Mouse (Mus musculus): ENCODE measurements around the gene Capn1. TPM values are rescaled to one million over a fixed set of nuclear protein-coding genes. Genes with fewer than 3 reads are reported as not detected.

Capn1 gene
- polyA plus RNA-seq, 1 experiment from 2014 or later, result 3.2 TPM

GRCm38 (mm10) chr19:6023930-6024329 is 8.2 kb upstream of the Capn1 start:
- H3K9me3 ChIP-seq (replicated peaks; ENCODE audit: control insufficient read depth, low read length, poor library complexity, severe bottlenecking), result no peaks in the 10 kb centered on the region
- H3K27ac ChIP-seq (ENCODE audit: low read length), result no peak overlapping the region
- H3K4me1 ChIP-seq (ENCODE audit: control insufficient read depth, insufficient read depth, low read length), result no peaks in the 10 kb centered on the region

GRCm38 (mm10) chr19:6023059-6023458 is 7.4 kb upstream of the Capn1 start:
- 73% methylated on average over 8 of the region's 8 CpGs for WGBS
- no peak overlapping the region for H3K27ac ChIP-seq (ENCODE audit: low read length)
- no peaks in the 10 kb centered on the region for H3K4me1 ChIP-seq (ENCODE audit: control insufficient read depth, insufficient read depth, low read length)
- H3K4me2 ChIP-seq (ENCODE audit: low read length), result no peak overlapping the region
- H3K9ac ChIP-seq (ENCODE audit: low read depth, low read length), result no peak overlapping the region
- H3K27me3 ChIP-seq (ENCODE audit: control insufficient read depth, insufficient read depth, low read depth, low read length), result no peaks in the 10 kb centered on the region
- no peak overlapping the region for H3K4me3 ChIP-seq (ENCODE audit: low read depth, low read length)
- no peaks in the 10 kb centered on the region for H3K9me3 ChIP-seq (replicated peaks; ENCODE audit: control insufficient read depth, low read length, poor library complexity, severe bottlenecking)
- ATAC-seq, result no peak
- H3K36me3 ChIP-seq (ENCODE audit: control insufficient read depth, insufficient read depth, low read length), result no peaks in the 10 kb centered on the region

More at GRCm38 (mm10) chr19:6023930-6024329, 8.2 kb upstream of the Capn1 start:
- WGBS, result 85% methylated on average over 7 of the region's 7 CpGs
- ATAC-seq, result no peak
- Histone ChIP-seq H3K9ac (ENCODE audit: low read depth, low read length) (no peak overlapping the region), H3K27me3 (ENCODE audit: control insufficient read depth, insufficient read depth, low read depth, low read length) (no peaks in the 10 kb centered on the region), H3K4me2 (ENCODE audit: low read length) (no peak overlapping the region), H3K4me3 (ENCODE audit: low read depth, low read length) (no peak overlapping the region), H3K36me3 (ENCODE audit: control insufficient read depth, insufficient read depth, low read length) (no peaks in the 10 kb centered on the region)

GRCm38 (mm10) chr19:6020276-6020675 is 4.6 kb upstream of the Capn1 start:
- H3K4me2 ChIP-seq (ENCODE audit: low read length), result no peak overlapping the region
- H3K4me1 ChIP-seq (ENCODE audit: control insufficient read depth, insufficient read depth, low read length), result no peaks in the 10 kb centered on the region; the same call in 1 of the 2 replicates
- no peaks in the 10 kb centered on the region for H3K36me3 ChIP-seq (ENCODE audit: control insufficient read depth, insufficient read depth, low read length)
- ATAC-seq, result no peak
- 52% methylated on average over 3 of the region's 3 CpGs for WGBS
- H3K9ac ChIP-seq (ENCODE audit: low read depth, low read length), result no peak overlapping the region
- peaks cover 8% of the 10 kb centered on the region; the same call in 1 of the 2 replicates for H3K27me3 ChIP-seq (ENCODE audit: control insufficient read depth, insufficient read depth, low read depth, low read length)
- H3K9me3 ChIP-seq (replicated peaks; ENCODE audit: control insufficient read depth, low read length, poor library complexity, severe bottlenecking), result no peaks in the 10 kb centered on the region
- H3K4me3 ChIP-seq (ENCODE audit: low read depth, low read length), result no peak overlapping the region
- H3K27ac ChIP-seq (ENCODE audit: low read length), result no peak overlapping the region

DNA sequence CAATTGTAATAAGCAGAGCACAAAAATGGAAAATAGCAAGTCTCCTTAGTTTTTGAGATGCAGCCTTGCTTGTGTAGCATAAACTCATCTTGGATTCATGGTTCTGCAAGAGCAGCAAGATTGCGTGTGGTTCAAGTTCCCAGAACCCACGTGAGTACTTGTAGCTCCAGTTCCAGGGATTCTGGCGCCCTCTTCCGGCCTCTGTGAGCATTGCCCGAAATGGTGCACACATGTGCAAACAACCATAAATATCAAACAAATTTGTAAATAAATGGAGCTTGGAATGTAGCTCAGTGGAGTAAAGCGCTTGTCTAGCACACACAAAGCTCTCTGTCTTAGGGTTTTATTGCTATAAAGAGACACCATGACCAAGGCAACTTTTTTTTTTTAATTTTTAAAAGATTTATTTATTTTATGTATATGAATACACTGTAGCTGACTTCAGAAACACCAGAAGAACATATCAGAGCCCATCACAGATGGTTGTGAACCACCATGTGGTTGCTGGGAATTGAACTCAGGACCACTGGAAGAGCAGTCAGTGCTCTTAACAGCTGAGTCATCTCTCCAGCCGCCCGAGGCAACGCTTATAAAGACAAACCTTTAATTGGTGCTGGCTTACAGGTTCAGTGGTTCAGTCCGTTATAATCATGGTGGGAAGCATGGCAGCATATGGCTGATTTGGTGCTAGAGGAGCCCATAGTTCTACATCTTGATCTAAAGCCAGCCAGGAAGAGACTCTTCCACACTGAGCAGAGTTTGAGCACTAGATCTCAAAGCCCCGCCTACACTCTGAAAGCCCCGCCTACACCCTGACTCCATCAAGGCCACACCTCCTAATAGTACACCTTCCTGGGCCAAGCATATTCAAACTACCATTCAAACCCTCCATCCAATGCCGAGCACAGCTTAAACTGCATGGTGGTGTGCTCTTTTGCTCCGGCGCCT is 2.7 kb upstream of the Capn1 start:
- no peak overlapping the region for H3K4me2 ChIP-seq (ENCODE audit: low read length)
- 32% methylated on average over 15 of the region's 15 CpGs for WGBS
- no peak overlapping the region for H3K27ac ChIP-seq (ENCODE audit: low read length)
- H3K4me1 ChIP-seq (ENCODE audit: control insufficient read depth, insufficient read depth, low read length), result peaks cover 3% of the 10 kb centered on the region; the same call in 1 of the 2 replicates
- no peak overlapping the region for H3K4me3 ChIP-seq (ENCODE audit: low read depth, low read length)
- no peaks in the 10 kb centered on the region for H3K9me3 ChIP-seq (replicated peaks; ENCODE audit: control insufficient read depth, low read length, poor library complexity, severe bottlenecking)
- ATAC-seq, result no peak
- no peak overlapping the region for H3K9ac ChIP-seq (ENCODE audit: low read depth, low read length)
- peaks cover 8% of the 10 kb centered on the region; the same call in 1 of the 2 replicates for H3K27me3 ChIP-seq (ENCODE audit: control insufficient read depth, insufficient read depth, low read depth, low read length)
- no peaks in the 10 kb centered on the region for H3K36me3 ChIP-seq (ENCODE audit: control insufficient read depth, insufficient read depth, low read length)

DNA sequence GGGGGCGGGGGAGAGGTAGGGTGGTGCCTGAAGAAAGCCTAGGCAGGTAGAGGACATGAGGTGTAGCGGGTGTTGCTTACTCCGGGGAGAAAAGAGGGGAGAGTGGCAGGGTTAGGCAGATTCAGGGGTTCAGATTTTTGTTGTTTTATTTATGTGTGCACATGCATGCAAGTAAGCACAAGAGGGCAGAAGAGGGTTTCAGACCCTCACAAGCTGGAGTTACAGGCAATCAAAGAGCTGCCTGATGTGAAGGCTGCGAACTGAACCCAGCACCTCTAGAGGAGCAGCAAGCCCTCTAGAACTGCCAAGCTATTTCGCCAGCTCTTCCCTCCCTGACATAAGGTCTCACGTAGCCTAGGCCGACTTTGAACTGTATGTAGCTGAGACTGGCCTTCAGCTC is 835 bp upstream of the Capn1 start:
- Histone ChIP-seq H3K36me3 (ENCODE audit: control insufficient read depth, insufficient read depth, low read length) (no peaks in the 10 kb centered on the region), H3K4me2 (ENCODE audit: low read length) (peak overlapping the region; percentile 94), H3K9me3 (replicated peaks; ENCODE audit: control insufficient read depth, low read length, poor library complexity, severe bottlenecking) (no peaks in the 10 kb centered on the region), H3K9ac (ENCODE audit: low read depth, low read length) (no peak overlapping the region), H3K4me3 (ENCODE audit: low read depth, low read length) (no peak overlapping the region), H3K4me1 (ENCODE audit: control insufficient read depth, insufficient read depth, low read length) (peaks cover 3% of the 10 kb centered on the region; the same call in 1 of the 2 replicates), H3K27me3 (ENCODE audit: control insufficient read depth, insufficient read depth, low read depth, low read length) (peaks cover 8% of the 10 kb centered on the region; the same call in 1 of the 2 replicates), H3K27ac (ENCODE audit: low read length) (no peak overlapping the region)
- no peak for ATAC-seq
- WGBS, result 37% methylated on average over 7 of the region's 7 CpGs

- H3K27me3 ChIP-seq (ENCODE audit: control insufficient read depth, insufficient read depth, low read depth, low read length), result peaks cover 8% of the 10 kb centered on the region; the same call in 1 of the 2 replicates
- peak overlapping the region; percentile 94 for H3K4me2 ChIP-seq (ENCODE audit: low read length)
- peak overlapping the region; percentile 75 for H3K9ac ChIP-seq (ENCODE audit: low read depth, low read length)
- H3K27ac ChIP-seq (ENCODE audit: low read length), result no peak overlapping the region; the same call in 1 of the 2 replicates
- peak overlapping the region; percentile 54 for H3K4me3 ChIP-seq (ENCODE audit: low read depth, low read length)
- H3K9me3 ChIP-seq (replicated peaks; ENCODE audit: control insufficient read depth, low read length, poor library complexity, severe bottlenecking), result no peaks in the 10 kb centered on the region
- peaks cover 3% of the 10 kb centered on the region; the same call in 1 of the 2 replicates for H3K4me1 ChIP-seq (ENCODE audit: control insufficient read depth, insufficient read depth, low read length)
- 2% methylated on average over 17 of the region's 18 CpGs for WGBS
- peak; percentile 64 for ATAC-seq
- no peaks in the 10 kb centered on the region for H3K36me3 ChIP-seq (ENCODE audit: control insufficient read depth, insufficient read depth, low read length)
Observed at GRCm38 (mm10) chr19:6014991-6015510, 646 bp downstream of the Capn1 start.

DNA sequence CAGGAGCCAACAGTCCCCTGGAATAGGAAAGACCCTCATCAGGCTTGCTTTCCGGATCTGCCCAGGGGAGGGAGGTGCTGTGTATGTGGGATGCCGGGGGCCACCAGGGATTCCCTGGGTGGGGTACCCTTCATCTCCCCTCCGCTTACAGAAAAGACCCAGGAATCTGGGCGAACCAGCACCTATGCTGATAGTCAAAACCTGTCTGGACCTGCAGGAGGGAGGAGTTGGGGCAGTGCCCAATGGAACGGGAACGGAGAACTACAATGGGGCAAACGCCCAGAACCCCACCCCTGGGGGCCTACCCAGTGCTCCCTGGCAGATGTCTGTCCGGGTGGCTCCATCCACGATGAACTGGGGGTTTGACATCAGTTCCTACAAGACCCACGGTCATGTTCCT is 2.0 kb downstream of the Capn1 start:
- Histone ChIP-seq H3K4me1 (ENCODE audit: control insufficient read depth, insufficient read depth, low read length) (peaks cover 3% of the 10 kb centered on the region; the same call in 1 of the 2 replicates), H3K9me3 (replicated peaks; ENCODE audit: control insufficient read depth, low read length, poor library complexity, severe bottlenecking) (no peaks in the 10 kb centered on the region), H3K27me3 (ENCODE audit: control insufficient read depth, insufficient read depth, low read depth, low read length) (peaks cover 8% of the 10 kb centered on the region; the same call in 1 of the 2 replicates), H3K36me3 (ENCODE audit: control insufficient read depth, insufficient read depth, low read length) (no peaks in the 10 kb centered on the region), H3K4me2 (ENCODE audit: low read length) (no peak overlapping the region), H3K27ac (ENCODE audit: low read length) (no peak overlapping the region), H3K9ac (ENCODE audit: low read depth, low read length) (no peak overlapping the region), H3K4me3 (ENCODE audit: low read depth, low read length) (no peak overlapping the region)
- 85% methylated on average over 10 of the region's 10 CpGs for WGBS
- ATAC-seq, result no peak

DNA sequence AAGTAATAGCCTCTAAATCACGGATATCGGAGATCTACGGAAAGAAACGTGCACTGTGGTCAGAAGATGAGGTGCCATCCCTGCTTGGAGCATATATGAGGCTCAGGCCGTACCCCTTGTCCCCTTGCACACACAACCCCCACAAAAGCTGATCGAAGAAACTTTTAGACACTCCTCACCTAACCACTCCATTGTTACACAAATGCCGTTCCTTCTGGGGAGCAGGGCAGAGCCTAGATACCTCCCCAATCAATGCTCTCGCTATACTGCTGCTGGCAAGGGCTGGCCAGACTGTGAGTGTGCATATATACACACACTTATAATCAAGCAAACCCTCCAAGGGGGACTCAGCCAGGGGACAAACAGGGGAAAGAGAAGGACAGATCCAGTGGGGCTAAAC is 6.6 kb downstream of the Capn1 start:
- no peak overlapping the region for H3K4me2 ChIP-seq (ENCODE audit: low read length)
- 61% methylated on average over 8 of the region's 8 CpGs for WGBS
- no peak overlapping the region for H3K9ac ChIP-seq (ENCODE audit: low read depth, low read length)
- no peak overlapping the region for H3K4me3 ChIP-seq (ENCODE audit: low read depth, low read length)
- H3K27ac ChIP-seq (ENCODE audit: low read length), result no peak overlapping the region
- no peak for ATAC-seq
- no peaks in the 10 kb centered on the region for H3K36me3 ChIP-seq (ENCODE audit: control insufficient read depth, insufficient read depth, low read length)
- H3K4me1 ChIP-seq (ENCODE audit: control insufficient read depth, insufficient read depth, low read length), result no peaks in the 10 kb centered on the region
- no peaks in the 10 kb centered on the region for H3K27me3 ChIP-seq (ENCODE audit: control insufficient read depth, insufficient read depth, low read depth, low read length)
- H3K9me3 ChIP-seq (replicated peaks; ENCODE audit: control insufficient read depth, low read length, poor library complexity, severe bottlenecking), result no peaks in the 10 kb centered on the region

- Histone ChIP-seq H3K9ac (ENCODE audit: low read depth, low read length) (no peak overlapping the region), H3K9me3 (replicated peaks; ENCODE audit: control insufficient read depth, low read length, poor library complexity, severe bottlenecking) (no peaks in the 10 kb centered on the region), H3K36me3 (ENCODE audit: control insufficient read depth, insufficient read depth, low read length) (no peaks in the 10 kb centered on the region), H3K27ac (ENCODE audit: low read length) (no peak overlapping the region), H3K4me2 (ENCODE audit: low read length) (no peak overlapping the region), H3K4me1 (ENCODE audit: control insufficient read depth, insufficient read depth, low read length) (no peaks in the 10 kb centered on the region), H3K27me3 (ENCODE audit: control insufficient read depth, insufficient read depth, low read depth, low read length) (no peaks in the 10 kb centered on the region), H3K4me3 (ENCODE audit: low read depth, low read length) (no peak overlapping the region)
- 91% methylated on average over 13 of the region's 13 CpGs for WGBS
- ATAC-seq, result no peak
Observed at GRCm38 (mm10) chr19:6007013-6007412, 8.7 kb downstream of the Capn1 start.

Data from midbrain, embryonic 16.5 days (tissue).